Mouse (Mus musculus): ENCODE measurements at regions not wholly inside any gene's neighbourhood (a gene's known extent, or its start where the extent isn't known, plus 50 kb on each side); places are given as distances from the start of the nearest gene placed in this dataset.

DNA sequence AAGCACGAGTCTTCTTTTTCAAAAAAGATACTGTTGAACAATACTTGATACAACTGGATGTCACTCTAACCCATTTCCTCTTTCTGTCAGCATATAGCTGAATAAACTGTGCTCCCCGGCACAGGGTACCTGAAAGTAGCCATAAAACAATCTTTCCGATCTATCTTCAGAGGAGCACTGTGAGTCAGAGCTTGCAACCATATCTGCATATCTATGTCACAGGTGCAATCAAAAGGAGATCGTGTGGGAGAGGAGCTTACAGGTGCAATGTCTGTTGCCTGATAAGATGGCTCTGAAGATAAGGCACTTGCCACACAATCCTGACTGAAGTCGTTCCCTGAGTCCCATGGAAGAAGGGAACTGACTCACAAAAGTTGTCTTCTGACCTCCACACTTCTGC, 58.5 kb upstream of the Hnrnpa3 start:
- H3K9me3 ChIP-seq, result no peaks in the 10 kb centered on the region
- no peaks in the 10 kb centered on the region for H3K27me3 ChIP-seq
- H3K9ac ChIP-seq (replicated peaks), result no peak overlapping the region
- no peak overlapping the region for H3K4me2 ChIP-seq (replicated peaks)
- no peak for ATAC-seq (ENCODE audit: low FRiP score, low read depth)
- peaks cover 5% of the 10 kb centered on the region; the same call in 1 of the 2 replicates for H3K4me1 ChIP-seq
- H3K36me3 ChIP-seq, result no peaks in the 10 kb centered on the region
- H3K27ac ChIP-seq (replicated peaks), result no peak overlapping the region
- 84% methylated on average over 5 of the region's 5 CpGs for WGBS
- no peak overlapping the region for H3K4me3 ChIP-seq

GRCm38 (mm10) chr2:75603175-75603871, 55.7 kb upstream of the Hnrnpa3 start:
- peak overlapping the region; percentile 35 for H3K4me3 ChIP-seq
- WGBS, result 9% methylated on average over 26 of the region's 26 CpGs
- H3K4me2 ChIP-seq (replicated peaks), result peak overlapping the region; percentile 60
- peaks cover 5% of the 10 kb centered on the region; the same call in 1 of the 2 replicates for H3K4me1 ChIP-seq
- no peaks in the 10 kb centered on the region for H3K36me3 ChIP-seq
- H3K27me3 ChIP-seq, result peaks cover 9% of the 10 kb centered on the region
- H3K9ac ChIP-seq (replicated peaks), result peak overlapping the region; percentile 52; the same call in 1 of the 2 replicates
- H3K27ac ChIP-seq (replicated peaks), result 0 out of 2 replicates have a peak overlapping the region, but pooled peaks have one; percentile 30
- no peaks in the 10 kb centered on the region for H3K9me3 ChIP-seq
- peak; percentile 82 for ATAC-seq (ENCODE audit: low FRiP score, low read depth)

- no peak overlapping the region for H3K4me3 ChIP-seq
- H3K27me3 ChIP-seq, result peaks cover 30% of the 10 kb centered on the region
- no peaks in the 10 kb centered on the region for H3K36me3 ChIP-seq
- H3K4me1 ChIP-seq, result peaks cover 14% of the 10 kb centered on the region
- no peaks in the 10 kb centered on the region for H3K9me3 ChIP-seq
- no peak for ATAC-seq (ENCODE audit: low FRiP score, low read depth)
- H3K27ac ChIP-seq (replicated peaks), result no peak overlapping the region
- no peak overlapping the region for H3K9ac ChIP-seq (replicated peaks)
- 2% methylated on average over 7 of the region's 7 CpGs for WGBS
- H3K4me2 ChIP-seq (replicated peaks), result no peak overlapping the region
Measured at GRCm38 (mm10) chr2:75605634-75606033, 53.4 kb upstream of the Hnrnpa3 start.

DNA sequence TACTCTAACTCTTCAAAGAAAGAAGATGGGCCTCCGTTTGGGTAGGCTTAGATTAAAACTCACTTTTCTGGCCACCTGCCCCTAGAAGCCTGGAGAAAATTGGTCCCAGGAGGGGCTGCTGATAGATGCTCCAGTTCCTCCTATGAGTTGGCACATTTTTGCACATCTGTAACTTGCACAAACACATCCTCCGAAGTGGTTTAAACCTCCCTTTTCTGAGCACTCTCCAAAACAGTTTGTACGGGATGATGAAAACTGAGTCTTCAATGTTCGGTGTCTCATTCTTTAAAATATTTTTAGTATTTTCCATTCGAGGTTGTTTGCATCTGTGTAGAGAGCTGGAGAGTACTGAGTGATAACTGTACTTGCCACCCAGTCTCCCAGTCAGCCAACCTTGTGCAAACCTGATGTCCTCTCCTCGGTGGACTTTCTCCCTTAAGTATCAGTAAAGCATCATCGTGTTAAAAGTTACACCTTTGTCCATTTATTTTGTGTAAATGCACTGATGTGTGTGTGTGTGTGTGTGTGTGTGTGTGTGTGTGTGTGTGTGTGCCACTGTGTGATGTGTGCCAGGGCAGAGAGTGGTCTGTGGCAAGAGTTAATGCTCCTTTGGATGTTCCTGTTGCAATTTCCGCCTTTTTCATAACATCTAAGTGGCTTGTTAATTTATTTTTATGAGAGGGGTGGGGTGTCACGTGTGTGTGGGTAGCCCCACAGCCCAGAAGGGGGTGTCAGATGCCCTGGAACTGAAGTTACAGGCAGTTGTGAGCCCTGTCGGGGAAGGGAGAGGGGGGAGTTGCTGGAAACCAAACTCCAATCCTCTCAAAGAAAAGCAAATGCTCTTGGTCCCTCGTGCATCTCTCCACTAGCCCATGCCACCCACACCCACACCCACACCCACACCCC, 51.8 kb upstream of the Hnrnpa3 start:
- 61% methylated on average over 11 of the region's 11 CpGs for WGBS
- Histone ChIP-seq H3K27ac (replicated peaks) (no peak overlapping the region), H3K4me1 (peaks cover 14% of the 10 kb centered on the region), H3K9me3 (no peaks in the 10 kb centered on the region), H3K4me2 (replicated peaks) (no peak overlapping the region), H3K36me3 (no peaks in the 10 kb centered on the region), H3K4me3 (no peak overlapping the region), H3K9ac (replicated peaks) (no peak overlapping the region), H3K27me3 (peaks cover 34% of the 10 kb centered on the region)
- no peak for ATAC-seq (ENCODE audit: low FRiP score, low read depth)

DNA sequence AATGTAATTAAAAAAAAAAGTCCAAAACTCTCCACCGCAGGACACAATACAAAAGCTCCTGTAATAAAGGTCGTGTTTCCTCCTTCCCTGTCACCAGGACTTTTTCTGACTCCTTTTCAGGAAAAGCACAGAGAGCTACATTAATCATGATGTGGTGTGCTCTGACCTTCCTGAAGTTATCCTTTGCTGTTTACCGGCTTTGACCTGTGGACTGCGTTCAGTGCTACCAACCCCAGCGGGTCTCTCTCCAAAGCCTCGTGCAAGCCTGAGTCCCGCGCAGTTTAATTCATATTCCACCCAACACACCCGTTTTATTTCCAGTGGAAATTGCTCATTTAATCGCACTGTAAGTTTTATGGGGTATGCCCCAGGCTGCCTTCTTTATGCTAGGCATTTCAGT, 51.1 kb upstream of the Hnrnpa3 start:
- Histone ChIP-seq H3K4me3 (no peak overlapping the region), H3K9me3 (no peaks in the 10 kb centered on the region), H3K4me1 (peaks cover 19% of the 10 kb centered on the region), H3K27me3 (peaks cover 34% of the 10 kb centered on the region), H3K9ac (replicated peaks) (no peak overlapping the region), H3K27ac (replicated peaks) (no peak overlapping the region), H3K4me2 (replicated peaks) (no peak overlapping the region), H3K36me3 (no peaks in the 10 kb centered on the region)
- no peak for ATAC-seq (ENCODE audit: low FRiP score, low read depth)
- 77% methylated on average over 10 of the region's 10 CpGs for WGBS

GRCm38 (mm10) chr2:75608482-75608881, 50.6 kb upstream of the Hnrnpa3 start:
- Histone ChIP-seq H3K9me3 (no peaks in the 10 kb centered on the region), H3K27me3 (peaks cover 34% of the 10 kb centered on the region), H3K4me3 (no peak overlapping the region), H3K27ac (replicated peaks) (no peak overlapping the region), H3K9ac (replicated peaks) (no peak overlapping the region), H3K4me2 (replicated peaks) (no peak overlapping the region), H3K4me1 (peaks cover 21% of the 10 kb centered on the region), H3K36me3 (no peaks in the 10 kb centered on the region)
- 48% methylated on average over 15 of the region's 15 CpGs for WGBS
- ATAC-seq (ENCODE audit: low FRiP score, low read depth), result no peak

- no peaks in the 10 kb centered on the region for H3K9me3 ChIP-seq
- WGBS, result 17% methylated on average over 27 of the region's 27 CpGs
- peaks cover 34% of the 10 kb centered on the region for H3K27me3 ChIP-seq
- peak overlapping the region; percentile 37; the same call in 1 of the 2 replicates for H3K9ac ChIP-seq (replicated peaks)
- peak overlapping the region; percentile 27 for H3K4me3 ChIP-seq
- no peaks in the 10 kb centered on the region for H3K36me3 ChIP-seq
- H3K27ac ChIP-seq (replicated peaks), result no peak overlapping the region
- peak overlapping the region; percentile 47 for H3K4me2 ChIP-seq (replicated peaks)
- H3K4me1 ChIP-seq, result peaks cover 18% of the 10 kb centered on the region
- ATAC-seq (ENCODE audit: low FRiP score, low read depth), result no peak
Measured at GRCm38 (mm10) chr2:75609150-75609946, 49.7 kb upstream of the Hnrnpa3 start.

All from midbrain, embryonic 12.5 days (tissue).